Mouse (Mus musculus) 3T3-L1 (cell line): ENCODE measurements around the gene Ric3.
A peak's percentile ranks its signal among the peaks of the same experiment; 100 is the strongest.
"Not testable (repeated sequence)": the region's sequence is repeated elsewhere in the genome, so short reads cannot be mapped to it uniquely, and the experiment has no call there.

Experiments used
- DNase-seq: peaks from one replicate; pipeline ENCODE4 v3.0.0-alpha.2; 2015; ENCODE audit warnings: low read depth, low spot score

Gene Ric3

GRCm38 (mm10) chr7:109083113-109083812 is at the start of gene Ric3:
TSS of gene Ric3 (minus strand) at chr7:109083331.
- DNase-seq, result no peak

- no peak for DNase-seq
Observed at GRCm38 (mm10) chr7:109131565-109131964, 48.4 kb upstream of the Ric3 start.

GRCm38 (mm10) chr7:109129946-109130686 is 47.0 kb upstream of the Ric3 start:
- no peak for DNase-seq

- peak; percentile 23 for DNase-seq
Observed at GRCm38 (mm10) chr7:109129442-109129841, 46.3 kb upstream of the Ric3 start.

GRCm38 (mm10) chr7:109115929-109116328 is 32.8 kb upstream of the Ric3 start:
- DNase-seq, result no peak

GRCm38 (mm10) chr7:109115488-109115887 is 32.4 kb upstream of the Ric3 start:
- not testable (repeated sequence) for DNase-seq

- no peak for DNase-seq
Observed at GRCm38 (mm10) chr7:109114950-109115349, 31.8 kb upstream of the Ric3 start.

- no peak for DNase-seq
Observed at GRCm38 (mm10) chr7:109111000-109111399, 27.9 kb upstream of the Ric3 start.

- no peak for DNase-seq
Observed at GRCm38 (mm10) chr7:109104894-109105293, 21.8 kb upstream of the Ric3 start.

- no peak for DNase-seq
Observed at GRCm38 (mm10) chr7:109101167-109101566, 18.0 kb upstream of the Ric3 start.

GRCm38 (mm10) chr7:109098145-109099018 is 15.3 kb upstream of the Ric3 start:
- DNase-seq, result peak; percentile 24

GRCm38 (mm10) chr7:109097203-109097602 is 14.1 kb upstream of the Ric3 start:
- DNase-seq, result no peak

- no peak for DNase-seq
Observed at GRCm38 (mm10) chr7:109096618-109097017, 13.5 kb upstream of the Ric3 start.

- DNase-seq, result no peak
Observed at GRCm38 (mm10) chr7:109094294-109094693, 11.2 kb upstream of the Ric3 start.

GRCm38 (mm10) chr7:109091316-109091715 is 8.2 kb upstream of the Ric3 start:
- DNase-seq, result not testable (repeated sequence)

GRCm38 (mm10) chr7:109086946-109087345 is 3.8 kb upstream of the Ric3 start:
- no peak for DNase-seq

- DNase-seq, result no peak
Observed at GRCm38 (mm10) chr7:109083813-109084184, 668 bp upstream of the Ric3 start.

GRCm38 (mm10) chr7:109082269-109083112 is 640 bp downstream of the Ric3 start:
- DNase-seq, result peak; percentile 29

GRCm38 (mm10) chr7:109072326-109072725 is 10.8 kb downstream of the Ric3 start:
- DNase-seq, result peak; percentile 12

- no peak for DNase-seq
Observed at GRCm38 (mm10) chr7:109069641-109070040, 13.5 kb downstream of the Ric3 start.

- no peak for DNase-seq
Observed at GRCm38 (mm10) chr7:109059536-109059935, 23.6 kb downstream of the Ric3 start.
